Mouse (Mus musculus): ENCODE measurements around the gene Clip4. TPM values are rescaled to one million over a fixed set of nuclear protein-coding genes. Genes with fewer than 3 reads are reported as not detected.

Gene Clip4
- total and polyA plus RNA-seq, 3 experiments = 0.23 TPM; not detected in 2

DNA sequence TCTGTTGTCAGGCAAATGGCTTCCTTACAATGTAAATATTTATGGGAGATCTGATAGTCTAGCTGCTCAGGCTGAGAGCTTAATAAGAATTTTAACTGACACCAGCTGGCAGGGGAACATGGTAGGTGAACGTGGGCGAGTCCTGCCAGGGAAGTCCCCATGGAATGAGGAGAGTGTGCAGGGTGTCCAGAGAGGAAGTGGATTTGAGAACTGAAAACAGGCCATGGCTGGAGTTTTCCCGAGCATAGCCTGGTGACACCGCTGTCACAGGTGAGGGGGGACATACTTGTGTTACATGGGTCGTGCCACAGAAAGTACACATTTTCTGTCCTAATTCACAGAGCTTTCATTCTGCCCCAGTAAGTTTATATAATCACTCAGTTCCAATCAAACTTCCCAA is 97.2 kb downstream of the Clip4 start:
- dilution Hi-C loops (cut with MboI; ENCODE audit: extremely low pct_ligation_motif_present, extremely low pct_unique_long_range_greater_than_20kb, low sequenced_read_pairs) (no loop called here), in situ Hi-C loops (cut with MboI; ENCODE audit: low pct_ligation_motif_present, low pct_unique_long_range_greater_than_20kb, low sequenced_read_pairs) (loop anchor here (25.0 kb wide), 1 partner anchor 303 kb away; the partner anchor contains the start of gene Spdya)
- DNase-seq (ENCODE audit: extremely low read depth) = peak; percentile 44
- no peak overlapping the region for H3K27ac ChIP-seq (ENCODE audit: insufficient read depth, low read depth)
- H3K4me2 ChIP-seq (ENCODE audit: insufficient read depth, low read depth, poor library complexity, severe bottlenecking) = no peak overlapping the region
- H3K27me3 ChIP-seq (replicated peaks) = no peaks in the 10 kb centered on the region
- no peak overlapping the region for H3K9ac ChIP-seq (ENCODE audit: insufficient read depth, low read depth)
- no peak overlapping the region for H3K4me3 ChIP-seq (replicated peaks in 1 of 3; ENCODE audit: low read depth in 2 of 3, low read length in 2 of 3, poor library complexity in 1 of 3)
- peaks cover 0 to 2% of the 10 kb centered on the region in 2 experiments for H3K36me3 ChIP-seq (replicated peaks in 1 of 2; ENCODE audit: control insufficient read depth in 1 of 2, insufficient read depth in 1 of 2, low read length in 1 of 2)
- H3K4me1 ChIP-seq (ENCODE audit: control insufficient read depth in 1 of 2, insufficient read depth in 2 of 2) = peaks cover 5 to 43% of the 10 kb centered on the region in 2 experiments
- peaks cover 5% of the 10 kb centered on the region for H3K9me3 ChIP-seq (replicated peaks; ENCODE audit: low read length)
- H3K79me2 ChIP-seq (replicated peaks; ENCODE audit: control insufficient read depth, extremely low read depth, insufficient read depth, poor library complexity, severe bottlenecking) = no peaks in the 10 kb centered on the region
- TF ChIP-seq CTCF (conservative IDR thresholded peaks at IDR 0.05 in 1 of 2, IDR thresholded peaks at IDR 0.05 in 1 of 2; ENCODE audit: low read depth in 2 of 2, low read length in 2 of 2) = no peak
- TF ChIP-seq TBP (conservative IDR thresholded peaks at IDR 0.05; ENCODE audit: low read depth, low read length) = no peak
- TF ChIP-seq NRF1 (IDR thresholded peaks at IDR 0.05; ENCODE audit: low read depth, low read length) = no peak
- peak; percentile 76 for TF ChIP-seq EP300 (IDR thresholded peaks at IDR 0.05; ENCODE audit: low read length)
- no peak for TF ChIP-seq GABPA (IDR thresholded peaks at IDR 0.05; ENCODE audit: insufficient replicate concordance, low read depth, low read length)
- TF ChIP-seq SMC3 (IDR thresholded peaks at IDR 0.05; ENCODE audit: low read depth, low read length) = no peak
- TF ChIP-seq ZMIZ1 (IDR thresholded peaks at IDR 0.05; ENCODE audit: low read depth, low read length) = no peak
- no peak for TF ChIP-seq MXI1 (IDR thresholded peaks at IDR 0.05; ENCODE audit: low read depth, low read length)
- TF ChIP-seq TCF12 (IDR thresholded peaks at IDR 0.05; ENCODE audit: low read depth, low read length) = no peak
- TF ChIP-seq CHD2 (IDR thresholded peaks at IDR 0.05; ENCODE audit: low read length) = no peak
- TF ChIP-seq USF2 (conservative IDR thresholded peaks at IDR 0.05; ENCODE audit: low read depth, low read length) = no peak
- TF ChIP-seq IRF4 (IDR thresholded peaks at IDR 0.05; ENCODE audit: low read depth, low read length) = peak; percentile 33; the same call in 1 of the 2 replicates
- TF ChIP-seq BHLHE40 (IDR thresholded peaks at IDR 0.05; ENCODE audit: low read depth, low read length) = peak; percentile 56
- no peak for TF ChIP-seq E2F4 (IDR thresholded peaks at IDR 0.05; ENCODE audit: insufficient replicate concordance, low read depth, low read length)
- TF ChIP-seq JUND (conservative IDR thresholded peaks at IDR 0.05; ENCODE audit: low read depth, low read length) = no peak

DNA sequence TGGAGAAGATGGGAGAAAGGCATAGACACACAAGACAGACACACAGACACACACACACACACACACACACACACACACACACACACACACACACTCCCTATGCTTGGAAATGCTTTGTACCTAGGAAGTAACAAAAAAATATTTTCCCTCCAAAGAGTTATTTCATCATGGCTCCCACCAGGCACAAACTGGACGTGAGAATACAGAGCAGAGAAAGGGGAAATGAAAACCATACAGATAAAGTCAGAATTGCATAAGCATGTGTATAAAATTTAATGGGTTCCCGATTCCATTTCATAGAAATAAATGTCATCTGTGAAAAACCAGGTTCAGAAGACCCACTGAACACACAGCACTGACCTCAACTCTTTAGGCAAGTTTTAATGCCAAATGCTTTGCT is 99.6 kb downstream of the Clip4 start:
- peaks cover 3% of the 10 kb centered on the region for H3K9me3 ChIP-seq (replicated peaks; ENCODE audit: low read length)
- TF ChIP-seq JUND (conservative IDR thresholded peaks at IDR 0.05; ENCODE audit: low read depth, low read length) (no peak), HCFC1 (IDR thresholded peaks at IDR 0.05; ENCODE audit: low read depth, low read length) (no peak), MAFK (IDR thresholded peaks at IDR 0.05; ENCODE audit: insufficient replicate concordance, low read length) (no peak), ZC3H11A (IDR thresholded peaks at IDR 0.05; ENCODE audit: low read depth, low read length) (no peak), GABPA (IDR thresholded peaks at IDR 0.05; ENCODE audit: insufficient replicate concordance, low read depth, low read length) (no peak), NRF1 (IDR thresholded peaks at IDR 0.05; ENCODE audit: low read depth, low read length) (no peak), CTCF (conservative IDR thresholded peaks at IDR 0.05 in 1 of 2, IDR thresholded peaks at IDR 0.05 in 1 of 2; ENCODE audit: low read depth in 2 of 2, low read length in 2 of 2) (no peak), MAX (IDR thresholded peaks at IDR 0.05; ENCODE audit: low read length) (no peak), MEF2A (IDR thresholded peaks at IDR 0.05; ENCODE audit: borderline replicate concordance, low read depth, low read length) (no peak), SIN3A (IDR thresholded peaks at IDR 0.05; ENCODE audit: low read length) (no peak), E2F4 (IDR thresholded peaks at IDR 0.05; ENCODE audit: insufficient replicate concordance, low read depth, low read length) (no peak), MAZ (IDR thresholded peaks at IDR 0.05; ENCODE audit: low read depth, low read length) (no peak), TCF12 (IDR thresholded peaks at IDR 0.05; ENCODE audit: low read depth, low read length) (no peak), TBP (conservative IDR thresholded peaks at IDR 0.05; ENCODE audit: low read depth, low read length) (no peak), SMC3 (IDR thresholded peaks at IDR 0.05; ENCODE audit: low read depth, low read length) (no peak)
- dilution Hi-C loops (cut with MboI; ENCODE audit: extremely low pct_ligation_motif_present, extremely low pct_unique_long_range_greater_than_20kb, low sequenced_read_pairs) = no loop called here

More for the DNA sequence above, 99.6 kb downstream of the Clip4 start:
- no peak overlapping the region for H3K4me2 ChIP-seq (ENCODE audit: insufficient read depth, low read depth, poor library complexity, severe bottlenecking)
- DNase-seq (ENCODE audit: extremely low read depth) = no peak
- H3K4me1 ChIP-seq (ENCODE audit: control insufficient read depth in 1 of 2, insufficient read depth in 2 of 2) = peaks cover 5 to 36% of the 10 kb centered on the region in 2 experiments
- no peaks in the 10 kb centered on the region for H3K79me2 ChIP-seq (replicated peaks; ENCODE audit: control insufficient read depth, extremely low read depth, insufficient read depth, poor library complexity, severe bottlenecking)
- no peaks in the 10 kb centered on the region for H3K27me3 ChIP-seq (replicated peaks)
- in situ Hi-C loops (cut with MboI; ENCODE audit: low pct_ligation_motif_present, low pct_unique_long_range_greater_than_20kb, low sequenced_read_pairs) = loop anchor here (25.0 kb wide), 1 partner anchor 306 kb away; the partner anchor contains the start of gene Spdya
- peaks cover 0 to 2% of the 10 kb centered on the region in 2 experiments for H3K36me3 ChIP-seq (replicated peaks in 1 of 2; ENCODE audit: control insufficient read depth in 1 of 2, insufficient read depth in 1 of 2, low read length in 1 of 2)
- no peak overlapping the region for H3K27ac ChIP-seq (ENCODE audit: insufficient read depth, low read depth)
- H3K9ac ChIP-seq (ENCODE audit: insufficient read depth, low read depth) = no peak overlapping the region
- H3K4me3 ChIP-seq (replicated peaks in 1 of 3; ENCODE audit: low read depth in 2 of 3, low read length in 2 of 3, poor library complexity in 1 of 3) = no peak overlapping the region

Measured in CH12.LX (cell line).